Comparison of ENCODE assay signal across 11 mouse cellular contexts in genomic region chr16:36723880-36724443, GRCm38 (mm10). TPM values are rescaled to one million over a fixed set of nuclear protein-coding genes. Genes with fewer than 3 reads are reported as not detected.
A peak's percentile ranks its signal among the peaks of the same experiment; 100 is the strongest.
DNase-seq lines count a peak whose midpoint lies in the region; ATAC-seq and TF ChIP-seq lines count a peak whose summit lies in the region.
"Had no signal": no experiment of that assay in that cellular context is flagged by ENCODE, and none has a peak within 500 bp of the region (broad histone marks: within the 10 kb centered on the region; RNA-seq: fewer than 3 reads in every experiment).

No protein-coding gene starts in this region.

- 64% methylated on average over 3 of the region's 3 CpGs for WGBS in forebrain, embryonic 14.5 days
- WGBS in forebrain, embryonic 11.5 days, result 74% methylated on average over 3 of the region's 3 CpGs

- TF ChIP-seq CTCF in layer of hippocampus, adult 2 months (conservative IDR thresholded peaks at IDR 0.05), result peak; percentile 76

- no peak for ATAC-seq in forebrain, embryonic 14.5 days
- no peak for ATAC-seq in forebrain, embryonic 11.5 days (replicated peaks; ENCODE audit: low FRiP score)

- H3K9me3 ChIP-seq in forebrain, embryonic 14.5 days (replicated peaks; ENCODE audit: control insufficient read depth, low read length), result no peaks in the 10 kb centered on the region
- no peaks in the 10 kb centered on the region for H3K9me3 ChIP-seq in forebrain, embryonic 11.5 days (ENCODE audit: control insufficient read depth, low read length)
- H3K9me3 ChIP-seq: embryonic facial prominence, embryonic 15.5 days; heart, embryonic 15.5 days had no signal

- H3K27me3 ChIP-seq in forebrain, embryonic 14.5 days (replicated peaks; ENCODE audit: control insufficient read depth, insufficient read depth, low read length), result no peaks in the 10 kb centered on the region
- H3K27me3 ChIP-seq in forebrain, embryonic 11.5 days (ENCODE audit: control insufficient read depth, insufficient read depth, low read length), result no peaks in the 10 kb centered on the region
- H3K27me3 ChIP-seq: embryonic facial prominence, embryonic 15.5 days had no signal

- no peak overlapping the region for H3K9ac ChIP-seq in forebrain, embryonic 14.5 days (ENCODE audit: low read length)
- H3K9ac ChIP-seq in forebrain, embryonic 11.5 days (ENCODE audit: low read length), result no peak overlapping the region
- H3K9ac ChIP-seq: embryonic facial prominence, embryonic 15.5 days; heart, embryonic 15.5 days had no signal

- H3K4me2 ChIP-seq in forebrain, embryonic 14.5 days (ENCODE audit: low read length), result no peak overlapping the region
- no peak overlapping the region for H3K4me2 ChIP-seq in forebrain, embryonic 11.5 days (ENCODE audit: low read depth, low read length, severe bottlenecking)
- H3K4me2 ChIP-seq: embryonic facial prominence, embryonic 15.5 days; heart, embryonic 15.5 days had no signal

- no peaks in the 10 kb centered on the region for H3K4me1 ChIP-seq in forebrain, embryonic 14.5 days (ENCODE audit: control insufficient read depth, insufficient read depth, low read length)
- H3K4me1 ChIP-seq in forebrain, embryonic 11.5 days (replicated peaks; ENCODE audit: control insufficient read depth, insufficient read depth, low read length), result 0 out of 2 replicates have a peak, but pooled peaks cover 2% of the 10 kb centered on the region
- H3K4me1 ChIP-seq: embryonic facial prominence, embryonic 15.5 days; heart, embryonic 15.5 days had no signal

- H3K4me3 ChIP-seq in forebrain, embryonic 14.5 days (ENCODE audit: low read depth, low read length), result no peak overlapping the region
- no peak overlapping the region for H3K4me3 ChIP-seq in forebrain, embryonic 11.5 days (ENCODE audit: low read depth, low read length)
- no peak overlapping the region for H3K4me3 ChIP-seq in layer of hippocampus, adult 2 months
- H3K4me3 ChIP-seq: embryonic facial prominence, embryonic 15.5 days; heart, embryonic 15.5 days had no signal

- no peak overlapping the region for H3K27ac ChIP-seq in forebrain, embryonic 14.5 days (ENCODE audit: low read depth, low read length)
- no peak overlapping the region for H3K27ac ChIP-seq in forebrain, embryonic 11.5 days (ENCODE audit: low read depth, low read length)
- no peak overlapping the region for H3K27ac ChIP-seq in layer of hippocampus, adult 2 months
- H3K27ac ChIP-seq: embryonic facial prominence, embryonic 15.5 days; heart, embryonic 15.5 days had no signal

- DNase-seq in forebrain, embryonic 14.5 days (ENCODE audit: low spot score), result peak; percentile 53
- DNase-seq in forebrain, embryonic 11.5 days (ENCODE audit: low spot score), result no peak
- peak; percentile 24 to 30 for DNase-seq in layer of hippocampus, adult 2 months (ENCODE audit: low spot score in 2 of 2)
- DNase-seq in layer of hippocampus, adult 9-10 months (ENCODE audit: low spot score), result no peak
- DNase-seq in 416B (ENCODE audit: low read depth), result peak; percentile 51
- peak; percentile 50 for DNase-seq in brain, adult 2 months (ENCODE audit: low read depth, low spot score)
- DNase-seq in right cerebral cortex, adult 18-20 months, result no peak
- DNase-seq in c-Kit-positive CD71-positive TER-119-positive erythroid progenitor cells, embryonic 14.5 days (ENCODE audit: low spot score), result no peak
- DNase-seq: kidney, adult 2 months had no signal

- H3K36me3 ChIP-seq in forebrain, embryonic 14.5 days (ENCODE audit: control insufficient read depth, insufficient read depth, low read length), result no peaks in the 10 kb centered on the region
- no peaks in the 10 kb centered on the region for H3K36me3 ChIP-seq in forebrain, embryonic 11.5 days (ENCODE audit: control insufficient read depth, insufficient read depth, low read length)
- H3K36me3 ChIP-seq: embryonic facial prominence, embryonic 15.5 days; heart, embryonic 15.5 days had no signal

RNA-seq across cellular contexts. Expression of gene Ildr1, which starts 30.2 kb away (rescaled TPM):
- polyA plus RNA-seq in forebrain, embryonic 14.5 days (2014; fragmentation: Nextera tagmentation; extraction: Ambion mirVana), result 0.21 TPM in 1 of 2 replicates, not detected in the other
- 0.19 and 0.20 TPM in 2 replicates for polyA plus RNA-seq in forebrain, embryonic 11.5 days (2014; fragmentation: Nextera tagmentation; extraction: Ambion mirVana)
- under 1 TPM; 0.18 to 0.25 TPM for total RNA-seq in layer of hippocampus, adult 2 months (2021)

RNA-seq across cellular contexts. Expression of gene Cd86, which starts 58.1 kb away (rescaled TPM):
- polyA plus RNA-seq in forebrain, embryonic 14.5 days (2014; fragmentation: Nextera tagmentation; extraction: Ambion mirVana), result 1.7 and 2.0 TPM in 2 replicates
- 1.4 and 1.7 TPM in 2 replicates for polyA plus RNA-seq in forebrain, embryonic 11.5 days (2014; fragmentation: Nextera tagmentation; extraction: Ambion mirVana)
- 1 to 10 TPM; 1.0 to 2.1 TPM for total RNA-seq in layer of hippocampus, adult 2 months (2021)

Comparison
In these comparisons a context has a peak if more than half of its experiments do, and no peak if none do; other contexts are left out.
1. DNase-seq: peak in forebrain, embryonic 14.5 days (single experiment), layer of hippocampus, adult 2 months (2 of 2), 416B (single experiment) and brain, adult 2 months (single experiment); none in forebrain, embryonic 11.5 days (single experiment), layer of hippocampus, adult 9-10 months (single experiment), right cerebral cortex, adult 18-20 months (single experiment) and c-Kit-positive CD71-positive TER-119-positive erythroid progenitor cells, embryonic 14.5 days (single experiment).